Mouse (Mus musculus) heart, embryonic 15.5 days (tissue): ENCODE data around the gene Farsa. TPM values are rescaled to one million over a fixed set of nuclear protein-coding genes. Genes with fewer than 3 reads are reported as not detected.
"Not testable (repeated sequence)": the region's sequence is repeated elsewhere in the genome, so short reads cannot be mapped to it uniquely, and the experiment has no call there.

ENCODE experiments used
- ATAC-seq: fragments of 200-750 bp; cut with Nextera tagmentation; replicated peaks from 2 replicates; pipeline ENCODE4 v1.8.0; 2017; ENCODE audit warnings: low read depth, moderate TSS enrichment; ENCODE audit not compliant: insufficient number of reproducible peaks, insufficient read depth, low FRiP score
- H3K27ac ChIP-seq: fragments of 300-500 bp; sonication (generic); 2 replicates; pipeline ENCODE4 v1.5.1; 2015; ENCODE audit warnings: mild to moderate bottlenecking, inconsistent platforms
- H3K27me3 ChIP-seq: fragments of 300-500 bp; sonication (generic); 2 replicates; pipeline ENCODE4 v1.6.1; 2015; ENCODE audit warnings: inconsistent platforms
- H3K36me3 ChIP-seq: fragments of 300-500 bp; sonication (generic); 2 replicates; pipeline ENCODE4 v1.6.1; 2015; ENCODE audit warnings: mild to moderate bottlenecking, inconsistent platforms
- H3K4me1 ChIP-seq: fragments of 300-500 bp; sonication (generic); replicated peaks from 2 replicates; pipeline ENCODE4 v1.6.1; 2015; ENCODE audit warnings: inconsistent platforms
- H3K4me2 ChIP-seq: fragments of 300-500 bp; sonication (generic); 2 replicates; pipeline ENCODE4 v1.6.1; 2015; ENCODE audit warnings: inconsistent platforms, mild to moderate bottlenecking, moderate library complexity
- H3K4me3 ChIP-seq: fragments of 300-500 bp; sonication (generic); 2 replicates; pipeline ENCODE4 v1.5.1; 2015; ENCODE audit warnings: mild to moderate bottlenecking, inconsistent platforms
- H3K9ac ChIP-seq: fragments of 300-500 bp; sonication (generic); 2 replicates; pipeline ENCODE4 v1.6.1; 2015; ENCODE audit warnings: mild to moderate bottlenecking, inconsistent platforms
- H3K9me3 ChIP-seq: fragments of 300-500 bp; sonication (generic); replicated peaks from 2 replicates; pipeline ENCODE4 v1.6.1; 2016; ENCODE audit warnings: inconsistent platforms
- WGBS: fragments of 180-500 bp; shearing (Covaris S2); methylation state at CpG from one replicate; pipeline ENCODE4 v1.1.7; 2015; ENCODE audit warnings: mixed read lengths; 5-methylcytosine and 5-hydroxymethylcytosine counted together
- polyA plus RNA-seq: library from polyadenylated mRNA; unstranded; fragments of >200 nt; fragmentation: Nextera tagmentation; extraction: Ambion mirVana; gene quantifications from 2 replicates; pipeline ENCODE4 v1.2.1, GENCODE M21; 2015

Farsa gene
- polyA plus RNA-seq, 1 experiment from 2014 or later, result 44.5 TPM

GRCm38 (mm10) chr8:84816117-84816516, 40.7 kb upstream of the Farsa start:
- no peak for ATAC-seq
- no peak overlapping the region for H3K4me2 ChIP-seq

GRCm38 (mm10) chr8:84822723-84823122, 34.1 kb upstream of the Farsa start, which contains the start of gene Dand5:
Gene Dand5, minus strand, starts transcription at chr8:84822823.
- Histone ChIP-seq H3K36me3 (no peaks in the 10 kb centered on the region), H3K9me3 (no peaks in the 10 kb centered on the region), H3K4me3 (no peak within 1 kb of the TSS), H3K27me3 (no peaks in the 10 kb centered on the region), H3K4me1 (peaks cover 13% of the 10 kb centered on the region), H3K4me2 (peak within 1 kb of the TSS; percentile 46), H3K27ac (no peak within 1 kb of the TSS), H3K9ac (no peak within 1 kb of the TSS)
- 43% methylated on average over 3 of the region's 3 CpGs for WGBS
- no peak; the same call in 1 of the 2 replicates for ATAC-seq

More at GRCm38 (mm10) chr8:84816117-84816516, 40.7 kb upstream of the Farsa start:
- no peak overlapping the region for H3K9ac ChIP-seq
- no peaks in the 10 kb centered on the region for H3K36me3 ChIP-seq
- H3K27ac ChIP-seq, result no peak overlapping the region
- 75% methylated on average over 17 of the region's 17 CpGs for WGBS
- no peaks in the 10 kb centered on the region for H3K9me3 ChIP-seq
- H3K4me1 ChIP-seq, result peaks cover 18% of the 10 kb centered on the region
- H3K4me3 ChIP-seq, result no peak overlapping the region
- peaks cover 15% of the 10 kb centered on the region; the same call in 1 of the 2 replicates for H3K27me3 ChIP-seq

- WGBS, result under 1% methylated on average over 18 of the region's 18 CpGs
- no peak overlapping the region for H3K9ac ChIP-seq
- H3K4me3 ChIP-seq, result no peak overlapping the region
- peaks cover 13% of the 10 kb centered on the region for H3K4me1 ChIP-seq
- peak overlapping the region; percentile 46 for H3K4me2 ChIP-seq
- H3K27ac ChIP-seq, result no peak overlapping the region
- no peaks in the 10 kb centered on the region for H3K27me3 ChIP-seq
- no peaks in the 10 kb centered on the region for H3K36me3 ChIP-seq
- H3K9me3 ChIP-seq, result no peaks in the 10 kb centered on the region
- ATAC-seq, result peak; percentile 45; the same call in 1 of the 2 replicates
Observed at GRCm38 (mm10) chr8:84823653-84824052, 33.1 kb upstream of the Farsa start.

- Histone ChIP-seq H3K9ac (no peak overlapping the region), H3K9me3 (no peaks in the 10 kb centered on the region), H3K4me2 (no peak overlapping the region), H3K27ac (no peak overlapping the region), H3K4me1 (peaks cover 13% of the 10 kb centered on the region), H3K36me3 (no peaks in the 10 kb centered on the region), H3K27me3 (no peaks in the 10 kb centered on the region), H3K4me3 (no peak overlapping the region)
- ATAC-seq, result no peak
- 53% methylated on average over 4 of the region's 4 CpGs for WGBS
Observed at GRCm38 (mm10) chr8:84825636-84826035, 31.2 kb upstream of the Farsa start.

GRCm38 (mm10) chr8:84826518-84826917, 30.3 kb upstream of the Farsa start:
- 83% methylated on average over 2 of the region's 2 CpGs for WGBS
- not testable (repeated sequence) for H3K9ac ChIP-seq, H3K27ac ChIP-seq, H3K27me3 ChIP-seq, H3K4me2 ChIP-seq, ATAC-seq, H3K36me3 ChIP-seq, H3K9me3 ChIP-seq, H3K4me3 ChIP-seq
- peaks cover 14% of the 10 kb centered on the region for H3K4me1 ChIP-seq

- 64% methylated on average over 11 of the region's 11 CpGs for WGBS
- peak within 1 kb of the TSS; percentile 91 for H3K4me3 ChIP-seq
- H3K4me1 ChIP-seq, result peaks cover 37% of the 10 kb centered on the region
- peak within 1 kb of the TSS; percentile 92 for H3K9ac ChIP-seq
- no peaks in the 10 kb centered on the region for H3K27me3 ChIP-seq
- ATAC-seq, result no peak
- H3K9me3 ChIP-seq, result no peaks in the 10 kb centered on the region
- peak within 1 kb of the TSS; percentile 93 for H3K27ac ChIP-seq
- H3K36me3 ChIP-seq, result peaks cover 28% of the 10 kb centered on the region
- H3K4me2 ChIP-seq, result peak within 1 kb of the TSS; percentile 71
Observed at GRCm38 (mm10) chr8:84831490-84831889, 25.3 kb upstream of the Farsa start, which contains the start of gene Gadd45gip1. Gene Gadd45gip1, plus strand, starts transcription at chr8:84831522.

- no peaks in the 10 kb centered on the region for H3K9me3 ChIP-seq
- peaks cover 35% of the 10 kb centered on the region for H3K36me3 ChIP-seq
- H3K4me2 ChIP-seq, result peak overlapping the region; percentile 71
- H3K9ac ChIP-seq, result peak overlapping the region; percentile 92
- peak; percentile 59 for ATAC-seq
- peak overlapping the region; percentile 93 for H3K27ac ChIP-seq
- WGBS, result under 1% methylated on average over 59 of the region's 59 CpGs
- H3K4me3 ChIP-seq, result peak overlapping the region; percentile 91
- H3K4me1 ChIP-seq, result peaks cover 37% of the 10 kb centered on the region
- H3K27me3 ChIP-seq, result no peaks in the 10 kb centered on the region
Observed at GRCm38 (mm10) chr8:84832034-84832717, 24.6 kb upstream of the Farsa start.

GRCm38 (mm10) chr8:84832759-84833742, 23.7 kb upstream of the Farsa start:
- Histone ChIP-seq H3K9me3 (no peaks in the 10 kb centered on the region), H3K4me3 (peak overlapping the region; percentile 91), H3K27me3 (no peaks in the 10 kb centered on the region), H3K36me3 (peaks cover 43% of the 10 kb centered on the region), H3K4me2 (peak overlapping the region; percentile 71), H3K27ac (peak overlapping the region; percentile 93), H3K4me1 (peaks cover 37% of the 10 kb centered on the region), H3K9ac (peak overlapping the region; percentile 92)
- no peak for ATAC-seq
- WGBS, result 56% methylated on average over 10 of the region's 10 CpGs

- no peak for ATAC-seq
- Histone ChIP-seq H3K4me2 (no peak overlapping the region), H3K9ac (no peak overlapping the region), H3K27ac (peak overlapping the region; percentile 48), H3K4me1 (peaks cover 41% of the 10 kb centered on the region), H3K9me3 (no peaks in the 10 kb centered on the region), H3K4me3 (no peak overlapping the region), H3K36me3 (peaks cover 51% of the 10 kb centered on the region), H3K27me3 (no peaks in the 10 kb centered on the region)
- WGBS, result 81% methylated on average over 19 of the region's 19 CpGs
Observed at GRCm38 (mm10) chr8:84834002-84834865, 22.6 kb upstream of the Farsa start.

GRCm38 (mm10) chr8:84834866-84835855, 21.6 kb upstream of the Farsa start:
- no peak overlapping the region for H3K4me3 ChIP-seq
- no peak overlapping the region for H3K4me2 ChIP-seq
- H3K27ac ChIP-seq, result peak overlapping the region; percentile 48
- H3K9ac ChIP-seq, result no peak overlapping the region
- H3K27me3 ChIP-seq, result no peaks in the 10 kb centered on the region
- ATAC-seq, result peak; percentile 23; the same call in 1 of the 2 replicates
- H3K36me3 ChIP-seq, result peaks cover 51% of the 10 kb centered on the region
- 48% methylated on average over 10 of the region's 10 CpGs for WGBS
- H3K9me3 ChIP-seq, result no peaks in the 10 kb centered on the region
- H3K4me1 ChIP-seq, result peaks cover 41% of the 10 kb centered on the region
